Mouse (Mus musculus) midbrain, postnatal 0 days (tissue): ENCODE measurements at regions not wholly inside any gene's neighbourhood (a gene's known extent, or its start where the extent isn't known, plus 50 kb on each side); places are given as distances from the start of the nearest gene placed in this dataset.

Experiments used
- ATAC-seq: fragments of 200-750 bp; cut with Nextera tagmentation; 2 replicates; pipeline ENCODE4 v1.8.0; 2017; ENCODE audit warnings: moderate number of reproducible peaks, mild to moderate bottlenecking, moderate TSS enrichment, moderate library complexity; ENCODE audit not compliant: low FRiP score
- DNase-seq: peaks from one replicate; pipeline ENCODE4 v3.0.0-alpha.2; 2015; ENCODE audit warnings: low spot score
- H3K27ac ChIP-seq: fragments of 300-500 bp; sonication (generic); 2 replicates; pipeline ENCODE4 v1.5.1; 2014; ENCODE audit warnings: low read depth, mild to moderate bottlenecking, low read length, mixed read lengths
- H3K27me3 ChIP-seq: fragments of 300-500 bp; sonication (generic); 2 replicates; pipeline ENCODE4 v1.6.1; 2014; ENCODE audit warnings: low read length, control low read depth, mixed read lengths; ENCODE audit not compliant: insufficient read depth
- H3K36me3 ChIP-seq: fragments of 300-500 bp; sonication (generic); 2 replicates; pipeline ENCODE4 v1.6.1; 2014; ENCODE audit warnings: low read length, control low read depth, mixed read lengths; ENCODE audit not compliant: insufficient read depth
- H3K4me1 ChIP-seq: fragments of 300-500 bp; sonication (generic); 2 replicates; pipeline ENCODE4 v1.6.1; 2014; ENCODE audit warnings: mild to moderate bottlenecking, control low read depth, antibody characterized with exemption, low read length, mixed read lengths; ENCODE audit not compliant: insufficient read depth
- H3K4me2 ChIP-seq: fragments of 300-500 bp; sonication (generic); 2 replicates; pipeline ENCODE4 v1.6.1; 2014; ENCODE audit warnings: low read depth, mild to moderate bottlenecking, low read length, mixed read lengths; ENCODE audit not compliant: poor library complexity, severe bottlenecking
- H3K4me3 ChIP-seq: fragments of 300-500 bp; sonication (generic); 2 replicates; pipeline ENCODE4 v1.5.1; 2014; ENCODE audit warnings: low read depth, mild to moderate bottlenecking, low read length, moderate library complexity
- H3K9ac ChIP-seq: fragments of 300-500 bp; sonication (generic); replicated peaks from 2 replicates; pipeline ENCODE4 v1.6.1; 2014; ENCODE audit warnings: mild to moderate bottlenecking, low read length, moderate library complexity, mixed read lengths; ENCODE audit not compliant: poor library complexity, severe bottlenecking
- H3K9me3 ChIP-seq: fragments of 300-500 bp; sonication (generic); 2 replicates; pipeline ENCODE4 v1.6.1; 2016; ENCODE audit warnings: low read length, control low read depth
- CTCF ChIP-seq: IDR thresholded peaks from 2 replicates; pipeline ENCODE4 v1.5.1; 2016; ENCODE audit warnings: antibody characterized with exemption, mild to moderate bottlenecking
- WGBS: fragments of 180-500 bp; shearing (Covaris S2); extraction: QIAGEN DNeasy Blood & Tissue Kit; methylation state at CpG from one replicate; pipeline ENCODE4 v1.1.7; 2014; 5-methylcytosine and 5-hydroxymethylcytosine counted together

DNA sequence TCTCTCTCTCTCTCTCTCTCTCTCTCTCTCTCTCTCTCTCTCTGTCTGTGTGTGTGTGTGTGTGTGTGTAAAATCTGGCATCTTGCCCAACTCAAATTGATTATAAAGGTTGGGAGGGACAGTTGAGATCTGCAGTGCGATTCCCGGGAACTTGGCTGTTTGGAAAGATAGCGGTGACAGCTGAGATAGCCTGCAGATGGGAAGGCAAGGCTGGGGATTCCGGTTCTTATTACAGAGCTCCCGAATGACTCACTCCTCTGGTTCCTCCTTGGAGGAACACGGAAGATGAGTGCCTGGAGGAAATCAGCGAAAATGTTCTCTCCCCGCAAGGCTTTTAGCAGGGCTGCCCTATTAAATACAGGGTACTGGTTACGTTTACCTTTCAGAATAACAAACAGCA, 81.2 kb upstream of the Rai2 start:
- ATAC-seq = no peak
- H3K27me3 ChIP-seq = no peaks in the 10 kb centered on the region
- no peaks in the 10 kb centered on the region for H3K9me3 ChIP-seq
- 67% methylated on average over 9 of the region's 9 CpGs for WGBS
- no peaks in the 10 kb centered on the region for H3K4me1 ChIP-seq
- no peak for TF ChIP-seq CTCF
- H3K9ac ChIP-seq = no peak overlapping the region
- H3K4me3 ChIP-seq = no peak overlapping the region
- no peaks in the 10 kb centered on the region for H3K36me3 ChIP-seq
- H3K27ac ChIP-seq = no peak overlapping the region
- peak; percentile 12 for DNase-seq
- no peak overlapping the region for H3K4me2 ChIP-seq

- H3K4me2 ChIP-seq = no peak overlapping the region
- DNase-seq (peak; percentile 44), ATAC-seq (no peak)
- no peak overlapping the region for H3K9ac ChIP-seq
- no peaks in the 10 kb centered on the region for H3K36me3 ChIP-seq
- H3K4me3 ChIP-seq = no peak overlapping the region
- H3K27ac ChIP-seq = no peak overlapping the region
- no peak for TF ChIP-seq CTCF
- no peaks in the 10 kb centered on the region for H3K4me1 ChIP-seq
- no peaks in the 10 kb centered on the region for H3K9me3 ChIP-seq
- WGBS = 59% methylated on average over 2 of the region's 2 CpGs
- no peaks in the 10 kb centered on the region; the same call in 1 of the 2 replicates for H3K27me3 ChIP-seq
These were observed 63.8 kb upstream of the Rai2 start for GRCm38 (mm10) chrX:161653106-161653505.

DNA sequence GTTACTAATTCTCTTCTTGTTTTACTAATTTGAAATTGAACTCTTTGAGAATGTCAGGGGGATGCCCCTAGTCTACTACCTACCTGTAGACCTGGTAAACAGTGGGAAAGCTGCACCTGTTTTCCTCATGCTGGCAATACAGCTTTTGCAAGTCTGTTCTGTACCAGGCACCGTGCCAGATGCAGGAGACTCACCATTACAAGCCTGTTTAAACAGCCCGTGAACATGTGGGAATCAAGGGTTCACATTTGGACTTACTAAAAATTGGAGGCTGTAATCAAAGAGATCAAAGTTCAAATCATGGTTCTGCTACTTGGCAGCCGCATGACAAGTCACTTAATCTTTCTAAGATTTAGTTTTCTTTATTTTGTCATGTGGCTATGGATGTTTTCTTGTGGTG, 56.8 kb upstream of the Rai2 start:
- 78% methylated on average over 3 of the region's 3 CpGs for WGBS
- no peaks in the 10 kb centered on the region for H3K4me1 ChIP-seq
- H3K9ac ChIP-seq = no peak overlapping the region
- H3K4me3 ChIP-seq = no peak overlapping the region
- TF ChIP-seq CTCF = no peak
- H3K27ac ChIP-seq = no peak overlapping the region
- no peak overlapping the region for H3K4me2 ChIP-seq
- no peak for ATAC-seq
- no peak for DNase-seq
- no peaks in the 10 kb centered on the region for H3K36me3 ChIP-seq
- H3K9me3 ChIP-seq = no peaks in the 10 kb centered on the region
- peaks cover 3% of the 10 kb centered on the region; the same call in 1 of the 2 replicates for H3K27me3 ChIP-seq

GRCm38 (mm10) chrX:161661936-161662335, 54.9 kb upstream of the Rai2 start:
- H3K4me2 ChIP-seq = no peak overlapping the region
- no peak overlapping the region for H3K27ac ChIP-seq
- no peaks in the 10 kb centered on the region for H3K9me3 ChIP-seq
- no peak for TF ChIP-seq CTCF
- H3K4me1 ChIP-seq = no peaks in the 10 kb centered on the region
- ATAC-seq = no peak
- no peak for DNase-seq
- WGBS = 67% methylated on average over 2 of the region's 2 CpGs
- no peak overlapping the region for H3K4me3 ChIP-seq
- H3K9ac ChIP-seq = no peak overlapping the region
- H3K27me3 ChIP-seq = peaks cover 3% of the 10 kb centered on the region; the same call in 1 of the 2 replicates
- H3K36me3 ChIP-seq = no peaks in the 10 kb centered on the region
